Mouse (Mus musculus): ENCODE measurements at regions not wholly inside any gene's neighbourhood (a gene's known extent, or its start where the extent isn't known, plus 50 kb on each side); places are given as distances from the start of the nearest gene placed in this dataset.

DNA sequence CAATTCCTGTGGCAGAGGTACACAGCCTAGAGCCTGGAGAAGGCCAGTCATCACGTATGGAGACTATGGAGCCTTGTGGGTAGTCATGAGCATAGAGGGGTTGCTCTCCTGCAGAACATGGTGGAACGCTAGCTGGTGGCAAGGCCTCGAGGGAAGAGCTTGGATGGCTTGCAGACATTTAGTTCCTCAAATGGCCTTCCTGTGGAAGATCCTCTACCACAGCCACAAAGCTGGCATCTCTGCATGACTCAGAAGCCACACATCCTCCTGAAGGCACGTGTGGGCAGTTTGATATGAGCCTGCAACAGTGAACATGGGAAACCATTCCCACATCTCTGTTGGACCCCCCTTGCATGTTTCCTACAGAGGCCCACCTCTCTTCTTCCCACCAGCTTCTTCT lies 547.9 kb upstream of the Lrrc6 start:
- DNase-seq (ENCODE audit: low spot score) (no peak), ATAC-seq (replicated peaks; ENCODE audit: insufficient number of reproducible peaks, low FRiP score, low TSS enrichment, low read depth) (no peak)
- no peaks in the 10 kb centered on the region for H3K4me1 ChIP-seq (ENCODE audit: control insufficient read depth, insufficient read depth, low read length)
- H3K36me3 ChIP-seq (replicated peaks; ENCODE audit: control insufficient read depth, insufficient read depth, low read depth, low read length): no peaks in the 10 kb centered on the region
- no peak overlapping the region for H3K9ac ChIP-seq (replicated peaks; ENCODE audit: low read length)
- no peak overlapping the region for H3K27ac ChIP-seq (replicated peaks; ENCODE audit: low read depth, low read length)
- no peaks in the 10 kb centered on the region for H3K27me3 ChIP-seq (ENCODE audit: control insufficient read depth, insufficient read depth, low read length)
- no peak overlapping the region for H3K4me2 ChIP-seq (ENCODE audit: low read depth, low read length)
- H3K9me3 ChIP-seq (replicated peaks; ENCODE audit: control insufficient read depth, low read length): no peaks in the 10 kb centered on the region
- WGBS: 81% methylated on average over 4 of the region's 4 CpGs
- H3K4me3 ChIP-seq (ENCODE audit: low read depth, low read length): no peak overlapping the region

DNA sequence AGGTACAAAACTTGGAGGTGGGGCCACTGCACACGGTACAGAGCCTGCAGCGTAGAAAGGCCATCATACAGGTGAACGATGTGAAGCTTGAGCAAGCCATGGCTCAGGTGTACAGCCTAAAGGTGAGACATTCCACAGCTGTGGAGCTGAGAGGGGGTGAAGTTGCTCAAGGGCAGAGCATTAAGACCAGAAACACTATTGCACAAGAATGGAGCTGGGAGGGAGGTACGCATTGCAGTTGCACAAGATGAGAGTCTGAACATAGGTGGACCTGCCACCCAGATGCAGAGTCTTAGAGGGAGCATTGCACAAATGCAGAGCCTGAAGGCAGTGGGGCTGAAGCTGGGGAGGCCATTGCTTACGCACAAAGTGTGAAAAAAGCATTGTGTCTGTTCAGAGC lies 547.4 kb upstream of the Lrrc6 start:
- H3K9ac ChIP-seq (replicated peaks; ENCODE audit: low read length): no peak overlapping the region
- H3K4me1 ChIP-seq (ENCODE audit: control insufficient read depth, insufficient read depth, low read length): no peaks in the 10 kb centered on the region
- no peaks in the 10 kb centered on the region for H3K9me3 ChIP-seq (replicated peaks; ENCODE audit: control insufficient read depth, low read length)
- ATAC-seq (replicated peaks; ENCODE audit: insufficient number of reproducible peaks, low FRiP score, low TSS enrichment, low read depth) (no peak), DNase-seq (ENCODE audit: low spot score) (no peak)
- no peaks in the 10 kb centered on the region for H3K36me3 ChIP-seq (replicated peaks; ENCODE audit: control insufficient read depth, insufficient read depth, low read depth, low read length)
- H3K27ac ChIP-seq (replicated peaks; ENCODE audit: low read depth, low read length): no peak overlapping the region
- H3K27me3 ChIP-seq (ENCODE audit: control insufficient read depth, insufficient read depth, low read length): no peaks in the 10 kb centered on the region
- no peak overlapping the region for H3K4me2 ChIP-seq (ENCODE audit: low read depth, low read length)
- H3K4me3 ChIP-seq (ENCODE audit: low read depth, low read length): no peak overlapping the region
- WGBS: 91% methylated on average over 5 of the region's 5 CpGs

DNA sequence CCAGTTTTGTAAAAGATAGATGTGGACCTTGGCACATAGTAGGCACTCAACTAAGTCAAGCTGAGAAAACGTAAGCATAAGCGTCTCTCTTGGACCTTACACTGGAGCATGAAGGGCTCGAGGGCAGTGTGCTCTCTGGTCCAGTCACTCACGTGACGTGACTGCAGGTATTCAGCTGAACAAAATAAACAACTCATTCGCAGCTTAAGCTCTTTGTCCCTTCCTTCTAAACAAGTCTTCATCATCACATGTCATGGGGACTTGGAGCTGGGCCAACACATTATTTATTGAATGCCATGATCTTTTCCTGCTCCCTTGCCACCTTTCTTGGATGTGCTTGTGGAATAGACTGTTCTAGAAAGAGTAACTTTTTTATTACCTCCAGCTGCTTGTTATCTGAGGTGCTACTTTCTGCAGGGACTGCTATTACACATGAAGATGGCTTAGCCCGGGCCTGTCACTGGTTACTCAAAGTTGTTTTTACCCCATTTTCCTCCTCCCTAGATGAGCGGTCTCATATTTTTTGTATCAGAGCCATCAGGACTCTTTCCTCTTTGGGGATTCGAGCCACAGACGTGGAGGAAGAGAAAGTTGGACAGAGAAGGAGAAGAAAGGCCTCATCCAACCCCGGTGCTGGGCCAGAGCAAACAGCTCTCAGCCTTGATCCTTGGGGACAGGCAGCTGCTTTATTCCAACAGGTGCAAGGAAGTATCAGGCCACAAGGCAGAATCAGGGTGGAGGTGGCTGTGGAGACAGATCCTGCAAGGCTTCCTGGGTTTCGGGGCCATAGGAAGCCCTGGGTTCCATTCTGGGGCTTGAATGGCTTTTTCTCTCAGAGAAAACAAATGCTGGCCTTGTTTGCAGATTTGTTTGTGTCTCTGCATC lies 545.5 kb upstream of the Lrrc6 start:
- no peak for ATAC-seq (replicated peaks; ENCODE audit: insufficient number of reproducible peaks, low FRiP score, low TSS enrichment, low read depth)
- Histone ChIP-seq H3K36me3 (replicated peaks; ENCODE audit: control insufficient read depth, insufficient read depth, low read depth, low read length) (no peaks in the 10 kb centered on the region), H3K9me3 (replicated peaks; ENCODE audit: control insufficient read depth, low read length) (no peaks in the 10 kb centered on the region), H3K27ac (replicated peaks; ENCODE audit: low read depth, low read length) (no peak overlapping the region), H3K4me3 (ENCODE audit: low read depth, low read length) (no peak overlapping the region), H3K4me2 (ENCODE audit: low read depth, low read length) (no peak overlapping the region), H3K4me1 (ENCODE audit: control insufficient read depth, insufficient read depth, low read length) (no peaks in the 10 kb centered on the region), H3K9ac (replicated peaks; ENCODE audit: low read length) (no peak overlapping the region), H3K27me3 (ENCODE audit: control insufficient read depth, insufficient read depth, low read length) (no peaks in the 10 kb centered on the region)
- DNase-seq (ENCODE audit: low spot score): no peak
- WGBS: 74% methylated on average over 12 of the region's 12 CpGs

DNA sequence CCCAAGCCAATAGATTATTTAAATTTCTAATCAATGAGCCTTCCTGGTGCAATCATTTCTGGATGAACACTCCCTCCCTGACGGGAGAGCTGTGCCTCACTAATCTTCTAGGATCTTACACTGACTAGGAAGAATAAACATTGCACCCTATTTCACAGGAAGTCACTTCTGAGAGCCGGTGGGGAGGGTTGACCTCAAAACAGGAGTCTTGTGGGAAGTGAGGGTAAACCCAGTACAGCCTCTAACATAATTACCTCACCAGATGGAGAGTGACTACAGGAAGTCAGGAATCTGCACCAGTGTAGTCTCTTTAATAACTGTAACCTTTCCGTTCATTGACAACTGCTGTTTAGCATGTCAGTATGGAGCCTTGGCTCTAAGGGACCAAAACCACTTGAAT lies 544.6 kb upstream of the Lrrc6 start:
- WGBS: 42% methylated on average over 3 of the region's 3 CpGs
- Histone ChIP-seq H3K4me3 (ENCODE audit: low read depth, low read length) (no peak overlapping the region), H3K9me3 (replicated peaks; ENCODE audit: control insufficient read depth, low read length) (no peaks in the 10 kb centered on the region), H3K4me2 (ENCODE audit: low read depth, low read length) (no peak overlapping the region), H3K27ac (replicated peaks; ENCODE audit: low read depth, low read length) (no peak overlapping the region), H3K9ac (replicated peaks; ENCODE audit: low read length) (no peak overlapping the region), H3K27me3 (ENCODE audit: control insufficient read depth, insufficient read depth, low read length) (no peaks in the 10 kb centered on the region), H3K4me1 (ENCODE audit: control insufficient read depth, insufficient read depth, low read length) (no peaks in the 10 kb centered on the region), H3K36me3 (replicated peaks; ENCODE audit: control insufficient read depth, insufficient read depth, low read depth, low read length) (no peaks in the 10 kb centered on the region)
- ATAC-seq (replicated peaks; ENCODE audit: insufficient number of reproducible peaks, low FRiP score, low TSS enrichment, low read depth) (no peak), DNase-seq (ENCODE audit: low spot score) (no peak)

DNA sequence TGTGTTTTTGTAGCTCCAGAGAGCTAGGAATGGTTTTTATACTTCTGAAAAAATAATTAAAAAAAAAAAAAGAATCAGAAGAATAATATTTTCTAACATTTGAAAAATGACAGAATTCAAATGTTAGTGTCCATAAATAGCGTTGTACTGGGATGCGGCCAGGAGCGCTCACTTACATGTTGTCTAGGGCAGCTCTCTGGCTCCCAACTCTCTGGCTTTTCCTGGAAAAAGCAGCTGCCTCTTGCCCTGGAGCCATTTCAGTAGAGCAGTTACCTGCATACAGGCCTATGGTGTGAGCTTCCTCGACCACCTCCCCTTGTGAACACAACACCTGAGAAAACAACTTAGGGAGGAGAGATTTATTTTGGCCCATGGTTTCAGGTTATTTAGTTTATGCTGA lies 544.1 kb upstream of the Lrrc6 start:
- Histone ChIP-seq H3K4me2 (ENCODE audit: low read depth, low read length) (no peak overlapping the region), H3K9ac (replicated peaks; ENCODE audit: low read length) (no peak overlapping the region), H3K27me3 (ENCODE audit: control insufficient read depth, insufficient read depth, low read length) (no peaks in the 10 kb centered on the region), H3K36me3 (replicated peaks; ENCODE audit: control insufficient read depth, insufficient read depth, low read depth, low read length) (no peaks in the 10 kb centered on the region), H3K27ac (replicated peaks; ENCODE audit: low read depth, low read length) (no peak overlapping the region), H3K4me1 (ENCODE audit: control insufficient read depth, insufficient read depth, low read length) (no peaks in the 10 kb centered on the region), H3K4me3 (ENCODE audit: low read depth, low read length) (no peak overlapping the region), H3K9me3 (replicated peaks; ENCODE audit: control insufficient read depth, low read length) (no peaks in the 10 kb centered on the region)
- ATAC-seq (replicated peaks; ENCODE audit: insufficient number of reproducible peaks, low FRiP score, low TSS enrichment, low read depth) (no peak), DNase-seq (ENCODE audit: low spot score) (no peak)
- 83% methylated on average over 4 of the region's 4 CpGs for WGBS

DNA sequence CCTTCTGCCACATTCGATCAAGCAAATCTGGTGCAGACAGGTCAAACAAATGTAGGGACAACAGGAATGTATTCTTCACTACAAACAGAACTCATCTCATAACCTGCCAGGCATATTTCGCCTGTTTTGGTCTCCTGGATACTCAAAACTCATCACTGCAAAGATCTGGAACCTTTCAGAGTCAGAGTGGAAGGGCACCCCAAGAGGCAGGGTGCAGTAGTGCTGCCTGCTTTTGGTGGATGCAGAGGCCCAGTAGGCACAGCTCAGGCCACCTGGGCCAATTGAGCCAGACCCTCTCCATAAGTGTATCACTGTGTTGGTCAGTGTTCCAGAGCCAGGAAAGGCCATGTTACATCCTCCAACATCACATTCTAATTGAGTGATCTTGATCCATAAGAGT lies 541.4 kb upstream of the Lrrc6 start:
- H3K4me3 ChIP-seq (ENCODE audit: low read depth, low read length): no peak overlapping the region
- WGBS: 84% methylated on average over 2 of the region's 2 CpGs
- ATAC-seq (replicated peaks; ENCODE audit: insufficient number of reproducible peaks, low FRiP score, low TSS enrichment, low read depth): no peak

DNA sequence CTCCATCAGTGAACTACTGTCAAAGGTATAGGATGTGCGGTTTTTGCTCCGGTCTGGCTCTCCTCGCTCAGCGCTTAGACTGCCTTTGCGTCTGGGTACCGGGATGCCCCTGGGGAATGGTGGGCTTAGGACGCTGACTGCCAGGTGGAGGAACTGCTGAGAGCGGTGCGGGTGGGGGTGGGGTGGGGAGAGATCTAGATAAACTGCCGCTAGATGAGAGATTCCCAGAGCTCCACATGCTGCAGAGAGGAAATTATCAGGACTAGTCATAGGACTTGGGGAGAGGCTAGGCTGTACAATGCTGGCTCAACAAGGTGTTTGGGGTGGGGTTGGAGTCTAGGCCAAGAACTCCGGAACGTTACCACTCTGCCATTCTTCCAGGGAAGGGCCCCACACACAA lies 539.5 kb upstream of the Lrrc6 start:
- DNase-seq (ENCODE audit: low spot score) (no peak), ATAC-seq (replicated peaks; ENCODE audit: insufficient number of reproducible peaks, low FRiP score, low TSS enrichment, low read depth) (no peak)
- Histone ChIP-seq H3K4me3 (ENCODE audit: low read depth, low read length) (no peak overlapping the region), H3K27ac (replicated peaks; ENCODE audit: low read depth, low read length) (no peak overlapping the region), H3K9ac (replicated peaks; ENCODE audit: low read length) (no peak overlapping the region), H3K4me2 (ENCODE audit: low read depth, low read length) (no peak overlapping the region), H3K9me3 (replicated peaks; ENCODE audit: control insufficient read depth, low read length) (no peaks in the 10 kb centered on the region), H3K4me1 (ENCODE audit: control insufficient read depth, insufficient read depth, low read length) (no peaks in the 10 kb centered on the region), H3K27me3 (ENCODE audit: control insufficient read depth, insufficient read depth, low read length) (no peaks in the 10 kb centered on the region), H3K36me3 (replicated peaks; ENCODE audit: control insufficient read depth, insufficient read depth, low read depth, low read length) (no peaks in the 10 kb centered on the region)
- 37% methylated on average over 12 of the region's 12 CpGs for WGBS

More for the DNA sequence above, 541.4 kb upstream of the Lrrc6 start:
- H3K27ac ChIP-seq (replicated peaks; ENCODE audit: low read depth, low read length): no peak overlapping the region
- H3K9ac ChIP-seq (replicated peaks; ENCODE audit: low read length): no peak overlapping the region
- no peak for DNase-seq (ENCODE audit: low spot score)
- H3K4me1 ChIP-seq (ENCODE audit: control insufficient read depth, insufficient read depth, low read length): no peaks in the 10 kb centered on the region
- no peaks in the 10 kb centered on the region for H3K9me3 ChIP-seq (replicated peaks; ENCODE audit: control insufficient read depth, low read length)
- H3K4me2 ChIP-seq (ENCODE audit: low read depth, low read length): no peak overlapping the region
- no peaks in the 10 kb centered on the region for H3K27me3 ChIP-seq (ENCODE audit: control insufficient read depth, insufficient read depth, low read length)
- no peaks in the 10 kb centered on the region for H3K36me3 ChIP-seq (replicated peaks; ENCODE audit: control insufficient read depth, insufficient read depth, low read depth, low read length)

DNA sequence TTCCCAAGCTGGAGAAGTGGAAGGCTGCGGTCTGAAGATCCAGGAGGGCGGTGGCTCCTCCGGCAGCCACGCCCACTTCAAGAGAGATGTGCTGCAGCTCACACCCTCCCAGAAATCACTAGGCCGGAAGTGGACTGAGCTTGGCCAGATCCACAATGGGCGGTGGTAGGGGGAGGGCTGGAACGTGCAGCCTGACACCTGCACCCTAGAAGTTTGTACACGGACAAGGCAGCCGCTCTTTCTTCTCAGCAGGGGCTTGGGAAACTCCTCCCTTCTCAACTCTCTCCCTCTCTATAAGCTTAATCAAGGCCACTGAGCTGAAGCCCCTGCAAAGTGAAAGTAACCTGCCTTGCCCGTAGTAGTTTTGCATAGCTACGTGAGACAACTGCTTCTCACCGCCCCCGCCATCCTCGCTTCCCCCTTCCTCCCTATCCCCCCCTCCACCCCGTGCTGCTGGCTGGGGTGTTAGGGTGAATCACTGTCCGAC lies 538.8 kb upstream of the Lrrc6 start:
- Histone ChIP-seq H3K4me2 (ENCODE audit: low read depth, low read length) (peak overlapping the region; percentile 71), H3K4me3 (ENCODE audit: low read depth, low read length) (peak overlapping the region; percentile 36), H3K9me3 (replicated peaks; ENCODE audit: control insufficient read depth, low read length) (no peaks in the 10 kb centered on the region), H3K36me3 (replicated peaks; ENCODE audit: control insufficient read depth, insufficient read depth, low read depth, low read length) (no peaks in the 10 kb centered on the region), H3K27me3 (ENCODE audit: control insufficient read depth, insufficient read depth, low read length) (no peaks in the 10 kb centered on the region), H3K4me1 (ENCODE audit: control insufficient read depth, insufficient read depth, low read length) (no peaks in the 10 kb centered on the region), H3K9ac (replicated peaks; ENCODE audit: low read length) (peak overlapping the region; percentile 55), H3K27ac (replicated peaks; ENCODE audit: low read depth, low read length) (no peak overlapping the region)
- 6% methylated on average over 16 of the region's 16 CpGs for WGBS
- DNase-seq (ENCODE audit: low spot score) (peak; percentile 69), ATAC-seq (replicated peaks; ENCODE audit: insufficient number of reproducible peaks, low FRiP score, low TSS enrichment, low read depth) (peak; percentile 88)
